Mouse (Mus musculus) liver, adult 2 months (tissue): ENCODE data around the gene Prr23a1.

Experiments used
- CTCF ChIP-seq: fragments of 200-500 bp; IDR thresholded peaks from 2 replicates; pipeline ENCODE4 v1.5.1; 2011; ENCODE audit warnings: low read depth, low read length, control low read depth
- POLR2A ChIP-seq: fragments of 200-500 bp; IDR thresholded peaks from 2 replicates; pipeline ENCODE4 v1.6.1; 2011; ENCODE audit warnings: low read length, control low read depth; ENCODE audit not compliant: insufficient read depth; ENCODE audit errors: extremely low read depth

DNA sequence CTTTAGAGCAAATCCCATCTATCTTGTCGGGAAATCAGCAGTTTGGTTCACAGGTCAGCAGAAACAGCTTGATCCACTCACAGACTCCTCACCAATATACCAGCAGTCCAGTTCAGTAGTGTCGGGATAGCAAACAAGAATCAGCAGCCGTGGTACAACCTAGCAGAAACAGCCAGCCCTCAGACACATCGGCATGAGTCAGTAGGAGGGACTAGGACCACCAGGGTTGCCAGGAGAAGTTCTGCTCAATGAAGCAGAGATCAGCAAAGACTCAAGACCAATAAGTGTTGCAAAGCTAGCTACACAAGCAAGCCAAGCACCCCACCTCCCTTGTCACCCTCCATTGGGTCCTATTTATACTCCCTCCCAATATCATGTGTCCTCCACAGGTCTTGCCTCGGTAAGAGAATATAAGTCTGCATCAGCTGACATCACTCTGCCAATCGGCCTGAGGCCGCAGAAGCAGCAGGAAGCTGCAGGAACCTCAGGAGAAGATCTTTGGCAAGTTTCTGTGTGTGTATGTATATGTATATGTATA, 4.7 kb upstream of the Prr23a1 start:
- TF ChIP-seq CTCF = no peak
- no peak for TF ChIP-seq POLR2A
